Mouse (Mus musculus): Measurements from ENCODE around the gene Prdx3. TPM values are rescaled to one million over a fixed set of nuclear protein-coding genes. Genes with fewer than 3 reads are reported as not detected.
A peak's percentile ranks its signal among the peaks of the same experiment; 100 is the strongest.

The Prdx3 gene
- polyA plus RNA-seq, 1 experiment from 2014 or later = 125 TPM

DNA sequence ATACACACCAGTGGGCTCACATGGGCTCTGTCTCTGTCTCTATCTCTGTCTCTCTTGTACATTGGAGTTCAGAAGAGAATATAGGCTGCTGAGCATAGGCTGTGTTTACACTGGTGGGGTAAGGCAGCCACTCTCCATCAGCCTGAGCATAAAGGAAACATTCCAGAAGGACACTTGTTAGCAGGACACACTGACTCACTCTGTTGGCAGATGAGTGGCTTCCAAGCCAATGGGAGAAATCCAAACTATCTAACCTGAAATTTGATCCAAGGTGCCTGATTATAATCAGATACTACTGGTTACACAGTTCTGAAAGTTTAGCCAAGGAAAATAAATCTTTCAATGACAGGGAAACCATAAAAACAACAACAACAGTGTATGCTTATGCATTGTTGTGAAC lies 28.6 kb downstream of the Prdx3 start:
- Histone ChIP-seq H3K4me3 (ENCODE audit: low read depth, low read length) (no peak overlapping the region), H3K9me3 (replicated peaks; ENCODE audit: control insufficient read depth, low read length) (no peaks in the 10 kb centered on the region)

DNA sequence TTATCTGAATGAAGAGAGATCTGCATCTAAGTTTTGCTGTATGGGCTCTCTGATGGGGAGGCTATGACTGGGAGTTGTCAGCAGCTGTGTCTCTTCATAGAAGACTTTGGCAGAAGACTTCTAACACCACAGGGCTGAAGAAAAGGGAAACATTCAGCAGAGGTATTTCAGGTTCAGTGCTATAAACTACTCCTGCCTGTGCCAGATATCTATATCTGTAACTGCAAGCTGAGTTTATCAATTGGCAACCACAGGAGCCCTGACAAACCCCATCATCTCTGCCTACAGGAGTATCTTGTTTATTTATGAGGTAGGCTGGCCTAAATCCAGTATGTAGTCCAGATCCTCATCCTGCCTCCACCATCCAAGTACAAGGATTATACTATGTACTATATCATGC lies 31.0 kb downstream of the Prdx3 start:
- DNase-seq (ENCODE audit: low spot score) (no peak), ATAC-seq (replicated peaks; ENCODE audit: insufficient number of reproducible peaks, low FRiP score, low TSS enrichment, low read depth) (no peak)
- Histone ChIP-seq H3K36me3 (replicated peaks; ENCODE audit: control insufficient read depth, insufficient read depth, low read depth, low read length) (no peaks in the 10 kb centered on the region), H3K27ac (replicated peaks; ENCODE audit: low read depth, low read length) (no peak overlapping the region), H3K4me1 (ENCODE audit: control insufficient read depth, insufficient read depth, low read length) (no peaks in the 10 kb centered on the region), H3K4me2 (ENCODE audit: low read depth, low read length) (no peak overlapping the region), H3K9me3 (replicated peaks; ENCODE audit: control insufficient read depth, low read length) (no peaks in the 10 kb centered on the region), H3K9ac (replicated peaks; ENCODE audit: low read length) (no peak overlapping the region), H3K27me3 (ENCODE audit: control insufficient read depth, insufficient read depth, low read length) (no peaks in the 10 kb centered on the region), H3K4me3 (ENCODE audit: low read depth, low read length) (no peak overlapping the region)

More for the DNA sequence above, 28.6 kb downstream of the Prdx3 start:
- Histone ChIP-seq H3K9ac (replicated peaks; ENCODE audit: low read length) (no peak overlapping the region), H3K36me3 (replicated peaks; ENCODE audit: control insufficient read depth, insufficient read depth, low read depth, low read length) (no peaks in the 10 kb centered on the region), H3K27me3 (ENCODE audit: control insufficient read depth, insufficient read depth, low read length) (no peaks in the 10 kb centered on the region), H3K27ac (replicated peaks; ENCODE audit: low read depth, low read length) (no peak overlapping the region), H3K4me1 (ENCODE audit: control insufficient read depth, insufficient read depth, low read length) (no peaks in the 10 kb centered on the region), H3K4me2 (ENCODE audit: low read depth, low read length) (no peak overlapping the region)
- ATAC-seq (replicated peaks; ENCODE audit: insufficient number of reproducible peaks, low FRiP score, low TSS enrichment, low read depth) = no peak
- DNase-seq (ENCODE audit: low spot score) = no peak

DNA sequence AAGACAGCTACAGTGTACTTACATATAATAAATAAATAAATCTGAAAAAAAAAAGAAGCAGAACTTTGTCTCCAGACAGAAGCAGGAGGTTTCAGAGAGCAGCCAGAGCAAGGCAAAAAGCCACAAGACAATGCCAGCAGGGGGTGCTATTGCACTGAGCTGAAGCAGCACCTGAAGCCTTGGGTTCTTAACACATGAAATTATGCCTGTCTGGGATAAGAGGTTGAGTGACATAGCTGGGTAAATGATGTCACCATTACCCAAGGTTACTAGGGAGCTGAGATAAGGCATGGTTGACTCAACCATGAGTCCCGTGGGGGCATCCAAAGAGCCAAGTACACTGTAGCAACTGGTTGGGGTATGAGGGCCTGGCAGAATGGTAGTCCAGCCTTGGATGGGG lies 36.6 kb downstream of the Prdx3 start:
- H3K36me3 ChIP-seq (replicated peaks; ENCODE audit: control insufficient read depth, insufficient read depth, low read depth, low read length) = peaks cover 6% of the 10 kb centered on the region
- WGBS = 87% methylated on average over 1 of the region's 1 CpGs
- H3K4me1 ChIP-seq (ENCODE audit: control insufficient read depth, insufficient read depth, low read length) = no peaks in the 10 kb centered on the region
- H3K4me2 ChIP-seq (ENCODE audit: low read depth, low read length) = no peak overlapping the region
- H3K27me3 ChIP-seq (ENCODE audit: control insufficient read depth, insufficient read depth, low read length) = no peaks in the 10 kb centered on the region
- no peaks in the 10 kb centered on the region for H3K9me3 ChIP-seq (replicated peaks; ENCODE audit: control insufficient read depth, low read length)
- no peak overlapping the region for H3K27ac ChIP-seq (replicated peaks; ENCODE audit: low read depth, low read length)
- ATAC-seq (replicated peaks; ENCODE audit: insufficient number of reproducible peaks, low FRiP score, low TSS enrichment, low read depth) (no peak), DNase-seq (ENCODE audit: low spot score) (peak; percentile 79)
- no peak overlapping the region for H3K9ac ChIP-seq (replicated peaks; ENCODE audit: low read length)
- H3K4me3 ChIP-seq (ENCODE audit: low read depth, low read length) = no peak overlapping the region

DNA sequence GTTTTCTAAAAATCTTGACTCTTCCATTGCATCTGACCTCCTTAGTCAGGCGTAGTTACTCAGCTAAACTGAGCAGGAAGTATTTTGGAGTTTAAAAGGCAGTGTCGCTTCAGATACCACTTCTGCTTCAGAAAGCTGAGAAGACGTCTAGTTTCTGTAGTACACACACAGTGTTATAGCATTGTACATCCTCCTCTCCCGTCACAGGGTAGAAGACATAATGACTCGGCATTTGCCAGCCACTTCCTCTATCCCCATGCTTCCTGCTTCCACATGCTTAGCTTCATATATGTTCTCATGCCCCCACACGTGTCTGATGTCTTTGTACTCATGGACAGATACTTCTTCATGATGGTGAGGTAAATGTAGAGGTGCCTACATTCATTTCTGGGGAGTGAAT lies 55.7 kb downstream of the Prdx3 start:
- H3K9me3 ChIP-seq (replicated peaks; ENCODE audit: control insufficient read depth, low read length) = no peaks in the 10 kb centered on the region
- H3K4me3 ChIP-seq (ENCODE audit: low read depth, low read length) = no peak overlapping the region
- H3K27me3 ChIP-seq (ENCODE audit: control insufficient read depth, insufficient read depth, low read length) = no peaks in the 10 kb centered on the region
- no peak for ATAC-seq (replicated peaks; ENCODE audit: insufficient number of reproducible peaks, low FRiP score, low TSS enrichment, low read depth)
- H3K4me2 ChIP-seq (ENCODE audit: low read depth, low read length) = no peak overlapping the region
- no peak overlapping the region for H3K27ac ChIP-seq (replicated peaks; ENCODE audit: low read depth, low read length)
- no peak overlapping the region for H3K9ac ChIP-seq (replicated peaks; ENCODE audit: low read length)
- WGBS = 93% methylated on average over 6 of the region's 6 CpGs
- DNase-seq (ENCODE audit: low spot score) = no peak
- peaks cover 4% of the 10 kb centered on the region for H3K36me3 ChIP-seq (replicated peaks; ENCODE audit: control insufficient read depth, insufficient read depth, low read depth, low read length)
- no peaks in the 10 kb centered on the region for H3K4me1 ChIP-seq (ENCODE audit: control insufficient read depth, insufficient read depth, low read length)

Other genes with a start within 250 kb of the Prdx3 start
- gene Nanos1, start 118.6 kb downstream of the Prdx3 start, polyA plus RNA-seq (2014; fragmentation: Nextera tagmentation; extraction: Ambion mirVana) = 2.3 TPM in 2 replicates
- gene Eif3a, start 83.9 kb downstream of the Prdx3 start, polyA plus RNA-seq (2014; fragmentation: Nextera tagmentation; extraction: Ambion mirVana) = 184 and 200 TPM in 2 replicates
- 35.8 and 38.0 TPM in 2 replicates for gene Fam45a, start 63.0 kb downstream of the Prdx3 start, polyA plus RNA-seq (2014; fragmentation: Nextera tagmentation; extraction: Ambion mirVana)
- 14.0 and 15.1 TPM in 2 replicates for gene Sfxn4, start 13.1 kb downstream of the Prdx3 start, polyA plus RNA-seq (2014; fragmentation: Nextera tagmentation; extraction: Ambion mirVana)
- 2.1 and 2.8 TPM in 2 replicates for gene Grk5, start 15.2 kb upstream of the Prdx3 start, polyA plus RNA-seq (2014; fragmentation: Nextera tagmentation; extraction: Ambion mirVana)